Mouse (Mus musculus): Measurements from ENCODE around the gene Ddost.

Gene Ddost

GRCm38 (mm10) chr4:138304340-138305104 lies at the start of gene Ddost:
Gene Ddost (plus strand): TSS chr4:138304730.
- DNase-seq (ENCODE audit: low read depth, low spot score): peak; percentile 98

DNA sequence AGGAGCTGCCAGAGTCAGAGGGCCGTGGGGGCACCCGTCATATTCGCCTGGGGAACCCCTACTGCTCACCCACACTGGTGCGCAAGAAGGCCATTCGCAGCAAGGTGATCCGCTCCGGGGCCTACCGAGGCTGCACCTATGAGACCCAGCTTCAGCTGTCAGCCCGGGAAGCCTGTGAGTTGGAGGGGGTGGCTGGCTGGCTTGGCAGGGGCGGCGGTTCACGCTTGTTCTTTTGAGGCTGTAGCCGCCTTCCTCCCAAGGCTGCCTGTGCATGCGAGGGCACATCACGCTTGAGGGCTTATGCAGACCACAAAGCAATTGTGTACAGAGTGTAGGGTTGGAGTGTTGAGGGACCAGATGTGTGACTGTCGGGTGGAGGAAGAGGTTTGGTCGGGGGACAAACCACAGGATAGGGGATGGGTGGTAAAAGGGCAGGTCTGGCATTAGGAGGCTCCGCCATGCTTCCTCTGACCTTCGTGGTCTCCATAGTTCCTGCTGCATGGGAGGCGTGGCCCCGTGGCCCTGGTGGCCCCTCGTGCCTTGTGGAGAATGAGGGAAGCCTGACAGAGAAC lies 47.3 kb upstream of the Ddost start:
- no peak for DNase-seq (ENCODE audit: low read depth, low spot score)

DNA sequence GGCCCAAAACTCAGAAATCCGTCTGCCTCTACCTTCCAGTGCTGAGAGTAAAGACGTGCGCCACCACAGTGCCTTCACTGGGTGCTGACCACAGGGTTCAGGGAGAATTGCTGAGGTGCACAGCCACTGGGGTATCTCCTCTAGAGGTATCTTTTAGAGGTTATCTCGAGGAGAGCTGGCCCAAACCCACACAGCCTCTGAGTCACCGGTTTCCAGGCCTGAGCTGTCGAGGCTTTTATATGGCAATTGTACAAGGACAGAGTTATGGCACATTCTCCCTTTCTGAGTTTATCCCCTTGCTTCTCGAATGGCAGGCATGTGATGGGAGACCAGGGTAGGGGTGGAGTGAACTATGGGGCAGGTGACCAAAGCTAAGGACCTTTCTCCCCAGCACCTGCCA lies 45.9 kb upstream of the Ddost start:
- DNase-seq (ENCODE audit: low read depth, low spot score): no peak

GRCm38 (mm10) chr4:138259482-138259881 lies 45.0 kb upstream of the Ddost start:
- no peak for DNase-seq (ENCODE audit: low read depth, low spot score)

DNA sequence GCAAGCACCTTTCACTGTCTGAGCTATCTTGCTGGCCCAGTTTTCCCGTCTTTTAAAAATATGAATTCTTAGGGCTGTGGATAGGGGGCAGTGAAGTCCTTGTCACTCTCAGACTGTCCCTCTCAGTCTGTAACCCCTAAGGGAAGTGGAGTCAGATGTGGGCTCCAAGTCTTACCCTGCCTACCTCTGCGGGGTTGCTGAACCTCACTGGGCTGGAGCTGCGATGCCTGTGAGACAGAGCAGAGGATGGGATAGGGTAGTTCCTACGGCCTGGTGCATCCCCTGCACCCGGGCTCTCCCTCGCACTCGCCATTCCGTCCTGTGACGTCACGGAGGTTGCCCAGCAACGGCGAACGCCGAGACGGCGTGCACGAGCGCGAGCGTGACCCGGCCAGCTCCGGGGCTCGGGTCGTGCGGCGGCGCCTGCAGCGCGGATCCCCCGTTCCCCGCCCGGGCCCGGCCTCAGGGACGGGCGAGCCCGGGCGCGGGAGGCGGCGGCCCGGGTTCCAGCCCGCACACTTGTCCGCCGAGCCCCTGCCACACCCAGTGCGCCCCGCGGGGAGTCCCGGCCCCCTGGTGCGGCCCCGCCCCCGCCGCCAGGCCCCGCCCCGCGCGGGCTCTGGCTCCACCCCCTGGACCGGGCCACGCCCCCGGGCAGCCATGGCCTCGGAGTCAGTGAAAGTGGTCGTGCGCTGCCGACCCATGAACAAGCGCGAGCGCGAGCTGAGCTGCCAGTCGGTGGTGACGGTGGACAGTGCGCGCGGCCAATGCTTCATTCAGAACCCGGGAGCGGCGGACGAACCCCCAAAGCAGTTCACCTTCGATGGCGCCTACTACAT lies 42.5 kb upstream of the Ddost start:
- peak; percentile 87 for DNase-seq (ENCODE audit: low read depth, low spot score)

DNA sequence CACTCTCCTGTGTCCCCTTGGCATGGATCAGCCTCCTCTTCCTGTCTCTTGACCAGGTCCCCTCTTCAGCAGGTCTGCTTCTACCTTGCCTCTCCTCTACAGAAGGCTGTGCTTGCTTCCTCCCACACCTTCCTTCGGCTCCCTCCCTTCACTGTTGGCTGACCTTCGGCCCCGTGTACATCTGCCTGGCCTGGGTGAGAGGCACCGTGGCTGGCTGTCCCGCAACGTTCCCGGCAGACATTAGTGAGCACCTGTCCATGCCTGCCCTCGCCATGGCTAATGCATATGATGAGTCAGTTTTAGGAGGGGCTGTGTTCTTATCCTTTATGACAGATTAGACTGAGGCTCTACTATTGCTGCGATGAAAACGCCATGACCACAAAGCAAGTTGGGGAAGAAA lies 36.7 kb upstream of the Ddost start:
- DNase-seq (ENCODE audit: low read depth, low spot score): no peak

- DNase-seq (ENCODE audit: low read depth, low spot score): no peak
These were observed 32.2 kb upstream of the Ddost start for GRCm38 (mm10) chr4:138272011-138272997.

- no peak for DNase-seq (ENCODE audit: low read depth, low spot score)
These were observed 26.2 kb upstream of the Ddost start for GRCm38 (mm10) chr4:138278346-138278745.

- peak; percentile 92 for DNase-seq (ENCODE audit: low read depth, low spot score)
These were observed 21.7 kb upstream of the Ddost start for GRCm38 (mm10) chr4:138282834-138283233.

DNA sequence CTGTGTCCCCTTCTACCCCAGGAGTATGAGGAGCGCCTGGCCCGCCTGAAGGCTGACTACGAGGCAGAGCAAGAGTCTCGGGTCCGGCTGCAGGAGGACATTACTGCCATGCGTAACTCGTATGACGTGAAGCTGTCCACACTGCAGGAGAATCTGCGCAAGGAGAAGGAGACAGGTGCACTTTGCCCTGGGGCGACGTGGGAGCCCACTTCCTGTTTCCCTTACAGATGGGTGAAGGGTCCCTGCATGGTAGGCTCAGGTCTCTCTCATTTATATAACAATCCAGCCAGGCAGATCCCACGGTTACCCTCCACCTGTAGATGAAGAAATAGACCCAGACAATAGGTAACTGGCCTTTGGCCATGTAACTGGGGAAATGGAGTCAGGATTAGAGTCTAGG lies 18.1 kb upstream of the Ddost start:
- DNase-seq (ENCODE audit: low read depth, low spot score): no peak

DNA sequence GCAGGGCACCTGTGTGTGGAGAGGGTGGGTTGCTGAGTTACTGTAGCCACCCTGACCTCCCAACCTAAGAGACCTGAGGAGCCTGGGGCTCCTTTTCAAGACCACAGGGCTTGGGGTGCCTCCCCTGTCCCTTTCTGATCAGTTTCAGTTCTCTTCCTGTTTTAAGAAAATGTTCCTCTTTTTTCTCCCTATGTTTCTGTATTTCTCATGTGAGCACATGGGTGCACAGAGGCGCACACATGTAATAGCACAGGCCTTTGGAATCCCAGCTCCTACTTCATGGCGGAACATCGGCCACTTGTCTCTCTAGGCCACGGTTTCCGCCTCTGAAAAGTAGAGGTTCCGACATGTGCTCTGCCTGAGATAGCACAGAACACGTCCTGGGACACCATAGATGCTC lies 15.8 kb upstream of the Ddost start:
- DNase-seq (ENCODE audit: low read depth, low spot score): no peak

GRCm38 (mm10) chr4:138292028-138292427 lies 12.5 kb upstream of the Ddost start:
- DNase-seq (ENCODE audit: low read depth, low spot score): no peak

GRCm38 (mm10) chr4:138293261-138293948 lies 11.1 kb upstream of the Ddost start:
- no peak for DNase-seq (ENCODE audit: low read depth, low spot score)

DNA sequence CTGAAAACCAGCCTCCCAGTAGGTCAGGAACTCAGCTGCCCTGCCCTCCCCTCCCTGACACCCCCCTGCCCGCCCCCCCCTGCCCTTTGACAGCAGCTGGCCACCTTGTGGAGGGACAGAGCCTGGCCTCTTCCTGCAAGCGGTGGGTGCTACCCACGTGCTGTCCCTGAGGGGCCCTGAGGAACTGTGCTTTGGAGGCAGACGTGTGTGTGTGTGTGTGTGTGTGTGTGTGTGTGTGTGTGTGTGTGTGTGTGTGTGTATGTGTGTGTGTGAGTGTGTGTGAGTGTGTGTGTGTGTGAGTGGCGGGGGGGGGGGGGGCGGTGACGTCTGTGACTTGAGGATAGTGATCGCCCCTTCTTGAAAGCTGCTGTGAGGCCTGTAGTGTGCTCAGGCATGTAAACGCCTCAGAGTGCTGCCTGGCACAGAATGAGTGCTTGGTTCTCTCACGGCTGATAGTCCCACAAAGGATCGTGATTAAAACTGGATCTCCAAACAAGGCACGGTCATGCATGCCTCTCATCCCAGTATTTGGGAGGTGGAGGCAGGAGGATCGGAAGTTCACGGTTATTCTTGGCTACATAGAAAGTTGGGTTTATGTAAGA lies 10.5 kb upstream of the Ddost start:
- DNase-seq (ENCODE audit: low read depth, low spot score): no peak

GRCm38 (mm10) chr4:138301271-138301780 lies 3.2 kb upstream of the Ddost start:
- DNase-seq (ENCODE audit: low read depth, low spot score): no peak

GRCm38 (mm10) chr4:138303011-138303410 lies 1.5 kb upstream of the Ddost start:
- DNase-seq (ENCODE audit: low read depth, low spot score): no peak

DNA sequence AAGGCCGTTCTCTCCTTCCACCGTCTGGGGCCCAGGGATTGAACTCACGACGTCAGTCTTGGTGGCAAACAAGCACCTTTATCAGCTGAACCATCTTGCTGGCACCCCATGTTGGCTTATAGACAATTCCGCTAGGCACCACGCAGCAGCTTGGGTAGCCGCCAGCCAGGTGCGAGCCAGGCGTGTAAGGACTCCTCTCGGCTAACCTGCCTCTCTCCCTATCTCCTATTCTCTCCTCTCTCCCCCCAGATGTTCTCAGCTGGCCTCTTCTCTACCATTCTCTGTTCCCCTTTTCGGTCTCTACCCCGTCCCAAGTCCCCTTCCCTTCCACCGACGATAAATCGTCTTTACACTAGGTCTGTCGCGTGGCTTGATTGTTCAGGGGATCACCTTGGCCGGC lies 788 bp upstream of the Ddost start:
- DNase-seq (ENCODE audit: low read depth, low spot score): no peak

GRCm38 (mm10) chr4:138307025-138307424 lies 2.5 kb downstream of the Ddost start:
- DNase-seq (ENCODE audit: low read depth, low spot score): no peak

DNA sequence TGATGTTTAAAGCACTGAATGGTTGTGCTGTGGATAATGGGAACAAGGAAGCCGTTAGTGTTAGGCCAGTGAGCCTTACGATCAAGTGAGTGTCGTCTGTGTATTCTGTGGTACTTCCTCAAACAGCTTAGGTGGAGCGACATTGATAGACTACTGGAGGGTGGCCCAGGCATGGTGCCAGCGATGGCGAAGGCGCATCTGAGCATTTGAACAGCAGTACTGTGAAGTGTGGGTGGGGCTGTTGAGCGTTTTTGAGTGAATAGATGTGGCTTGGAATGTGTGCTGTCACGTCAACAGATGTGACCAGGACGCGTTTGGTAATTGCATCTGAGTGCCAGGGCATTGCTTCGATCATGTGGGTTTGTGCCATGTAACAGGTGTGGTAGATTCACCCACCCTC lies 3.2 kb downstream of the Ddost start:
- DNase-seq (ENCODE audit: low read depth, low spot score): no peak

DNA sequence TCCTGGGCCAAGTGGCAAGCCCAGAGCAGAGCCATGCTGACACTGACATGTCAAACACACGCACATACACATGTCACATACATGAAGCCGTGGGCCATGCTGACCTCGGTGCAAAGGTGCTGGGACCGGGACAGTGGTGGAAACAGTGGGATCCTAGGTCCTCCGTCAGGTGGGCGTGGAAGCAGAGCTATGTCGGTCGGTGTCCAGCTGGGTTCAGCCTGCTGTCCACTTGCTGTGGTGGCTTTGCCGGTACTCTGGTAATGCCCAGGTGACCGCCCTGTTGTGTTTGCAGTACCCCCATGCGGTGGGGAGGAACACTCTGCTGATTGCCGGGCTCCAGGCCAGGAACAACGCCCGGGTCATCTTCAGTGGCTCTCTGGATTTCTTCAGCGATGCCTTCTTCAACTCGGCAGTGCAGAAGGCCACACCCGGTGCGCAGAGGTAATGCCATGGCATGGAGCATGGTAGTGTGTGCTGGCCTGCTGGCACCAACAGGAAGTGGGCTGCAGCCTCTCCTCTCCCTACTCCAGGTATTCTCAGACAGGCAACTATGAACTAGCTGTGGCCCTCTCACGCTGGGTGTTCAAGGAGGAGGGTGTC lies 5.9 kb downstream of the Ddost start:
- DNase-seq (ENCODE audit: low read depth, low spot score): no peak

Data from CD4-positive, CD25-positive, alpha-beta regulatory T cell, adult 2 months (primary cell).